Mouse (Mus musculus) kidney, postnatal 36 days (tissue): Measurements from ENCODE around the gene Prdx5.
A peak's percentile ranks its signal among the peaks of the same experiment; 100 is the strongest.

ENCODE experiments used
- DNase-seq, 2 experiments: peaks; one replicate each; pipeline ENCODE4 v3.0.0; 2021 to 2022; ENCODE audit warnings: mixed read lengths in 2 of 2

Prdx5 gene

DNA sequence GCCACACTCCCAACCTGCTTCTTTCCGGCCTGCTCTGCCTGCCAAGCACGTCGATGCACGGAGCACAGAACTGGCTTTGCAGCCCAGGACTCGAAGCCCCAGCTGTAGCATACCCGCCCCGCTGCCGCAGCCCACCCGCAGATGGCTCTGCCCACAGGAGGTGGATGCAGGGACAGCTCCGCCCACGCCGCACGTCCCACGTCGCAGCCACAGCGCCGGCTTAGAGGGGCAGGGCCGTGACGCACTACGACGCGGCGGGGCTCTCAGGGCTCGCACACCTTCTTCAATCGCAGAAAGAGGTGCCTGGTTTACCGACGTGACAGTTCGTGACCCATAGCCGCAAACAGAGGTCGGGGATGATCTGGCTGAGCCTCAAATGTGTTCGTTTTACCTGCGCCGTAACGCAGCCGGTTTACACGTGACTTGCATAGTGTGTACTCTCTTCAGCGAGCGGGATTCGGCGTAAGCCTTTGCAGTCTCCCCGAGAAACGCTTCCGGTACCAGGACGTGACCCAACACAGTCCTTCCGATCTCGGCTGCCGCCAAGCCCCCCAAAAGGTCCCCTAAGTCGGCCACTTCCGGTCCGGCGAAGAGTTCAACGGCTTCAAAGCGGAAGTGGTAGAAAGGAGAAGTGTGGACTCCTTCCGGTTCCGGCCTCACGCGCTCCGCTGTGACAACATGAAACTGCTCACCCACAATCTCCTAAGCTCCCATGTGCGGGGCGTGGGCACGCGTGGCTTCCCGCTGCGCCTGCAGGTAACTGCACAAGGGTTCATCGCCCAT is at the start of gene Prdx5, which contains the start of gene Trmt112:
Gene Prdx5 (minus strand): TSS at position 600 of the 783 bp plus-strand sequence.
Gene Trmt112 (plus strand): TSS at position 192 of the 783 bp plus-strand sequence.
- DNase-seq: peak; percentile 95 to 96

DNA sequence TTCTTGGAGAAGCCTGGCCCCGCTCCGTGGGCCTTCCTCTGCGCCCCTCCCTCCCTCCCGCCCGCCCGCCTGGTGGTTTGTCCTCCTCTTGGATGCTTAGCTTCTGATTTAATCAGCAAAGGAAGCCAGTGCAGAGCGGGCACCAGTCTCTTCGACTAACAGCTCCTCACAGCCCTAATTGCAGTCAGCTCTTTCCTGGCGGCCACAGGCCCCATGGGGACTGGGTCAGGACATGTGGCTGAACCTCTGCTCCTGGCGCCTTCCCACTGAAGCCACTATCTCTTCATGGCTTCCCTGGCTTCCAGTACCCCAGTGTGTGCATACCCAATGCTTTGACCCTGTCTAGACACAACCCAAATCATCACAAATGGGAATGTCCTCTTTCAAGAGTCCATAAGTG is 46.6 kb upstream of the Prdx5 start:
- DNase-seq: no peak

DNA sequence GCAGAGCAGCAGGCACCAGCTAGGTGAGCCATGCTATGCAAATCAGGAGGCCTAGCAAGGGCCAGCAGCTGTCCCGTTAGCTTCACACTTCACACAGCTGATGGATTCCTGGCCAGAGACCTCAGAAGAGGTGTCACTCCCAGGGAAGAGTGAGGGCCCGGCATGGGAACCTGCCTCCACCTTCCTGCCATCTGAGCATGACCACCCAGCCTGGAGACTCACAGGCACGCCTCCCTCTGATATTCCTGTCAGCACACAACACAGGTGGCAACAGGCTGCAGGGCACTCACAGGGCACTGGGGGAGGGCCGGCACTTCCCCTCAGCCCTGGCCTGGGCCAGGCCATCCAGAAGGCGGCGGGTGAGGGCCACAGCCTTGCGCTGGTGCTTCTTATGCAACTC is 45.5 kb upstream of the Prdx5 start:
- no peak for DNase-seq

- peak; percentile 69 to 86 for DNase-seq
Observed at GRCm38 (mm10) chr19:6954046-6954445, 44.1 kb upstream of the Prdx5 start.

GRCm38 (mm10) chr19:6952712-6953037 is 42.8 kb upstream of the Prdx5 start:
- DNase-seq: peak; percentile 75 to 77

GRCm38 (mm10) chr19:6951994-6952711 is 42.2 kb upstream of the Prdx5 start:
- peak; percentile 92 to 93 for DNase-seq

DNA sequence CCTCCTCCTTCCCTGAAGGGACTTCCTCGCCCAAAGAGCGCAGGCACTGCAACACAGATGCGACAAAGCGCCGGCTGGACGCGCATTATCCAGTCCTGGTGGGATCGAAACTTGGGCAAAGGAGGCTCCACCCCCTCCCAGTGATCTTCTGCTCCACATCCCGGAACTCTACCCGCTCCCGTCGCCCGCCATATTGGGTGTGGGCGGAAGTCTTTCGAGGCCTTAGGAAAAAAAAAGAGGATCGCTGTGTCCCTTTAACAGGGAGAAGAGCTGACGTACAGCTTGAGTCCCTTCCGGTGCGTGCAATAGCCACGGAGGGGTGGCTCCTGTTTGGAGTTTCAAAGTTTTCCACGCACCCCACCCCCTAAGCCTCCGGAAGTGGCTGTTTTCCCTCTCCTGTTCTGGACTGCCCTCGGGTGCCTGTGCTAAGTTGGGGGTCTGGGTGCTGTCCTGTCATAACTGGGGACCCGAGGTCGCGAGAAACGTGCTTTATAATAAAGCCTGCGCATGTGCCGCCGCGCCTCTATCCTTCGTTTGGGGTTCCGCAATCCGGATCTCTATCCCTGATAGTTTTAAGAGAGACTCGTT is 41.6 kb upstream of the Prdx5 start:
- DNase-seq: peak; percentile 96 to 97

GRCm38 (mm10) chr19:6950613-6951153 is 40.8 kb upstream of the Prdx5 start:
- peak; percentile 63 to 66 for DNase-seq

GRCm38 (mm10) chr19:6949951-6950350 is 40.0 kb upstream of the Prdx5 start:
- no peak for DNase-seq

DNA sequence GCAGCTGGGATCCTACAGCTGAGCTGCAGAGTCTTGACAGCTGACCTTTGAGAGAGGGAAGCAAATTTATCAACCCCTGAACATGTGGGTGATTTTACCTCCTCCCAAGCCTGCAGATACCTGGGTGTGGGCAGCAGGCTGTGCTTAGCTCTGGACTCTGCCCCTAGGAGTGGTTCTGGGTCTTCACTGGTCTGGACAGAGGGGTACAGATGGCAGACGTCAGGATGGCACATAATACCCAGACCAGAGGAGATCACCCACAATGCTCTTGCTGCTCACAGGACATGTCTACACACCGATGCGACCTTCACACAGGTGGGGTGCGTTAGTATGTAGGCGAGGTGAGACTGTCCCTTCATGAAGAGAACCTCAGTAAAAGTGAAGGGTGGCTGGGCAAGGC is 39.6 kb upstream of the Prdx5 start:
- DNase-seq: no peak

DNA sequence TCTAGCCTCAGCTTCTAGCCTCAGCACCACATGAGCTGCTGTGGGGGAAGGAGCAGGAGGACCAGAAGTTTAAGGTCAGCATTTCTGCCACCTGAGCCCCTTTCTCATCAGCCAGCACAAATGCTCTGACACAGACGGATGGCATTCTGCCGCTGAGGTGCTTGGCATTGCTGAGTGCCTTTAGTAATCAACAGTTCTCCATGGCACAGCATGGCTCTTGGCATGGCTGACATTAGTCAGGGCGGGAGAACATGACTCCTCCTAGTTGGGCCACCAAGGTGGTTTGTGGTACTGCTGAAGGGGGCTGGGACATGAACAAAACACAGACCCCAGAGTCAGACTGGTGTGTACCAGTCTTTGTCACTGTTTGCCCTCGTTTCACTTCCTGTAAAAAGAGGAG is 38.3 kb upstream of the Prdx5 start:
- DNase-seq: no peak

GRCm38 (mm10) chr19:6947742-6948141 is 37.8 kb upstream of the Prdx5 start:
- no peak for DNase-seq

DNA sequence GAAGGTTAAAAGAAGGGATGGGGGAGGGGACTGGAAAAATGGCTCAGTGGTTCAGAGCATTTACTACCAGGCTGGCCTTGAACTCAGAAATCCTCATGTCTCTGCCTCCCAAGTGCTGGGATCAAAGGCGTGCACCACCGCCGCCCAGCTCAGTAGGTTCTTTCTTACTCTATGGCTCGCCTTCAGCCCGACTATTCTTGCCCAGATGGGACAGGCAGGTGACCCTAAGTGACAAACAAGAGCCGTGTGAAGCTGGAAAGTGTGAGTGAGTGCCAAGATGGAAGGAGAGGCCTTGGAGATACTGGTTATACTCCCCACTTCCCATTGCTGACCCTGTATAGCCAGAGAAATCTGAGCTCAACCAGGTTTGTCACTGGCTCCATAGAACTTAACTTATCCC is 33.8 kb upstream of the Prdx5 start:
- DNase-seq: no peak

GRCm38 (mm10) chr19:6942764-6943163 is 32.9 kb upstream of the Prdx5 start:
- no peak for DNase-seq

DNA sequence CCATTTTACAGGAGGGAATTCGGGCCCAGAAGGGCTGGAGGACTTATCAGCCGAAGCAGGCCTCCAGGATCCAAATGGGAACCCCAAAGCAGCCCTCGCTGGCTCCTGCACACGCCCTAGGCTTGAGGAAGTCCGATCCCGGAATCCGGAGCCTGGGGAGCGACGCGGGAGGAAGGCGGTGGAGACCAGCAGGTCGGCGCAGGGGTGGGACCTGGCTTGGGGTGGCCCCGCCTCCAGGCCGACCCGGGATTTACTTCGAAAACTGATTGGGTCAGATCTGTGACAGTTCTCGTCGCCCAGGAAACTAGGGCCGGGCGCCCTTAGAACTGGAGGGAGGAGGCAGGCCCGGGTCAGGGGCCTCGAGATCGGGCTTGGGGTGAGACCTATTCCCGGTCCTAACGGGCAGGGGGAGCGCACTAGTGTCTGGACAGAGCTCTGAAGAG is 32.4 kb upstream of the Prdx5 start, which contains the start of gene Gpr137:
Gene Gpr137 (minus strand): TSS at position 232 of the 443 bp plus-strand sequence.
- peak; percentile 98 to 99 for DNase-seq

- peak; percentile 94 to 97 for DNase-seq
Observed at GRCm38 (mm10) chr19:6941372-6942248, 31.7 kb upstream of the Prdx5 start, which contains the start of gene Bad. Bad (plus strand) TSS chr19:6941861.

GRCm38 (mm10) chr19:6940396-6941351 is 30.8 kb upstream of the Prdx5 start:
- peak in 1 of 2 experiments; percentile 24 for DNase-seq

DNA sequence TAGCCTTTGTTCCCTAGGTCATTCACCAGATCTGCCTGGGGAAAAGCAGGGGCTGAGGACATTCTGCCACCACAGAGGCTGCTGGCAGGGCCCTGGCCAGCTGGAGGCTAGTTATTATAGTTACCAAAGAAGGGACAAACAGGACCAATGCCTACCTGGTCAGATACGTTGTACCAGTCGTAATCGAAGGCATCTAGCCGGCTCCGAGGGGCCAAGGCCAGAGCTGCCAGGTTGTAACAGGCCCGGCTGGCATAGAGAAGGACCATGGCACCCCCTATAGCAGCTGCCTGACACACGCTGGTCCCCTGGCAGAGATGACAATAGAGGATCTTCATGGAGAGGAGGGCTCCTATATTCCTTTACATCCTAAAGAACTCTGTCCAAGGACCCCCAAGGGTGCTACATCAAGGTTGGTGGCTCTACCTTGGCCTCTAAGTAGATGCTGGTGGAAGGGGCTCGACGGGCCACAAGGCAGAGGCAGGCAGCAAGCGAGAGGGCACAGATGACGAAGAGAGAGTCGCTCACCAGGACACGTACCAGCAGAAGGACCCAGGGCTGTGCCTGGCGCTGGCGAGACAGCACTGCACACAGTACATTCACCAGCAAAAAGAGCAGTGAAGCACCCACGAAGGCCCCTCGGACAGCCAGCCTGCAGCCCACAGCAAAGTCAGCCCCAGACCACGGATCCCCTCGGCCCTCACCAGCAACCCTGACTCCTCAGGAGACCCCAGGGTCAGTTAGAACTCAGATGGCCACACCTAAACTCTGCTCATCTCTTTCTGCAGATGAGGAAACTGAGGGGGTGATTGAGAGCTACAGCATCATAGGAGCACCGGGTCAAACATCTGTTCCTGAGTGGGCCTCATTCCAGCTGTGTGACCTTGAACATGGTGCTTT is 29.4 kb upstream of the Prdx5 start:
- no peak for DNase-seq

GRCm38 (mm10) chr19:6937541-6938465 is 27.9 kb upstream of the Prdx5 start:
- no peak for DNase-seq
